Mouse (Mus musculus) limb, embryonic 10.5 days (tissue): Measurements from ENCODE around the gene Tmem242. TPM values are rescaled to one million over a fixed set of nuclear protein-coding genes. Genes with fewer than 3 reads are reported as not detected.

Experiments
- DNase-seq: peaks from one replicate; pipeline ENCODE4 v3.0.0-alpha.2; 2017; ENCODE audit warnings: low spot score
- H3K27ac ChIP-seq: fragments of 300-500 bp; sonication (generic); 2 replicates; pipeline ENCODE4 v1.5.1; 2016; ENCODE audit warnings: mild to moderate bottlenecking
- H3K27me3 ChIP-seq: fragments of 300-500 bp; sonication (generic); 2 replicates; pipeline ENCODE4 v1.6.1; 2016; ENCODE audit warnings: low read depth, mild to moderate bottlenecking; ENCODE audit not compliant: poor library complexity, severe bottlenecking
- H3K36me3 ChIP-seq: fragments of 300-500 bp; sonication (generic); 2 replicates; pipeline ENCODE4 v1.6.1; 2016; ENCODE audit warnings: mild to moderate bottlenecking, moderate library complexity
- H3K4me1 ChIP-seq: fragments of 300-500 bp; sonication (generic); 2 replicates; pipeline ENCODE4 v1.6.1; 2016
- H3K4me3 ChIP-seq: fragments of 300-500 bp; sonication (generic); 2 replicates; pipeline ENCODE4 v1.5.1; 2016; ENCODE audit warnings: mild to moderate bottlenecking, moderate library complexity
- H3K9me3 ChIP-seq: fragments of 300-500 bp; sonication (generic); replicated peaks from 2 replicates; pipeline ENCODE4 v1.6.1; 2016; ENCODE audit warnings: mild to moderate bottlenecking
- WGBS: fragments of 180-500 bp; shearing (Covaris S2); methylation state at CpG from one replicate; pipeline ENCODE4 v1.1.7; 2016; 5-methylcytosine and 5-hydroxymethylcytosine counted together
- polyA plus RNA-seq: library from polyadenylated mRNA; unstranded; fragments of >200 nt; fragmentation: Nextera tagmentation; extraction: Ambion mirVana; gene quantifications from 2 replicates; pipeline ENCODE4 v1.2.1, GENCODE M21; 2016

The Tmem242 gene
- polyA plus RNA-seq, 1 experiment from 2014 or later: 130 TPM

DNA sequence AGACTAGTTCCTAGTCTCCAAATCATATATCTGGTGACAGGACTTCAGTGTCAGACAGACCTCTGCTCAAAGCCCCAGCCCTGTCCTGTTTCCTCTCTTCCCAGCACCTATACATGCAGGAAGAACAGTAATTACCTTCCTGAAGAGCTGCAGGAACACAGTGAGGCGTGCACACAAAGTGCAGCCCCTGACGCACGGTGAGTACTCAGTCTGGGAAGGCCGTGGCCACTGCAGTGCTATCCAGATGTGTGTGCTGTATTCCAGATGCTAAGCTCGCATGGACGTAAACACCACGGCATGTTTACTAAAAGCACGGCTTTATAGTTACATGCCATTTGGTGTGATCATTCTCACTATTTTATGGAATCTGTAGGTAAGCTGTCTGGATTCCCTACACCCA lies 27.8 kb downstream of the Tmem242 start:
- no peak for DNase-seq
- Histone ChIP-seq H3K36me3 (peaks cover 31% of the 10 kb centered on the region), H3K9me3 (no peaks in the 10 kb centered on the region), H3K4me3 (no peak overlapping the region), H3K4me1 (no peaks in the 10 kb centered on the region), H3K27me3 (no peaks in the 10 kb centered on the region; the same call in 1 of the 2 replicates), H3K27ac (no peak overlapping the region)
- 97% methylated on average over 8 of the region's 8 CpGs for WGBS

GRCm38 (mm10) chr17:5411205-5411604 lies 28.9 kb downstream of the Tmem242 start:
- peaks cover 6% of the 10 kb centered on the region for H3K27me3 ChIP-seq
- H3K4me3 ChIP-seq: no peak overlapping the region
- no peaks in the 10 kb centered on the region for H3K9me3 ChIP-seq
- 94% methylated on average over 17 of the region's 17 CpGs for WGBS
- H3K4me1 ChIP-seq: 0 out of 2 replicates have a peak, but pooled peaks cover 4% of the 10 kb centered on the region
- H3K36me3 ChIP-seq: peaks cover 26% of the 10 kb centered on the region
- no peak overlapping the region for H3K27ac ChIP-seq
- no peak for DNase-seq

DNA sequence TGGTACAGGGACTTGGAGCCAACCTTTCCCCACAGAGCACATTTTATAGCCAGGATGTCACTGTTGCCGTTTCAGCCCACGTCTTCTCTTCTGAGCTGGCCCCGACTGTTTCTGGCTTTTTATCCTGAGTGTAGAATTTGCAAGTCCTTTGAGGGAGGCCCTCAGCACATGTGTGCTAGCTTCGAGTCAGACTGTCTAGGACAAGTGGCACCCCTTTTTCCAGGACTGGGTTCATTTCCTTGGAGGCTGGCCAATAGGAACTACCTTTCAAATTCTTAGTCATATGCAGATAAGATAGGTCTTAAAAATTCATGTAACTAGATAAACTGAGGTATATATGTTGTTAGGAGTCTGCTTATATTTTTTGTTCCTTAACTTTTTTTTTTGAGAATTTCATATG lies 29.7 kb downstream of the Tmem242 start:
- DNase-seq: no peak
- H3K4me3 ChIP-seq: no peak overlapping the region
- peaks cover 6% of the 10 kb centered on the region for H3K4me1 ChIP-seq
- peaks cover 9% of the 10 kb centered on the region for H3K27me3 ChIP-seq
- no peaks in the 10 kb centered on the region for H3K9me3 ChIP-seq
- WGBS: 91% methylated on average over 4 of the region's 4 CpGs
- no peak overlapping the region for H3K27ac ChIP-seq
- H3K36me3 ChIP-seq: peaks cover 26% of the 10 kb centered on the region

DNA sequence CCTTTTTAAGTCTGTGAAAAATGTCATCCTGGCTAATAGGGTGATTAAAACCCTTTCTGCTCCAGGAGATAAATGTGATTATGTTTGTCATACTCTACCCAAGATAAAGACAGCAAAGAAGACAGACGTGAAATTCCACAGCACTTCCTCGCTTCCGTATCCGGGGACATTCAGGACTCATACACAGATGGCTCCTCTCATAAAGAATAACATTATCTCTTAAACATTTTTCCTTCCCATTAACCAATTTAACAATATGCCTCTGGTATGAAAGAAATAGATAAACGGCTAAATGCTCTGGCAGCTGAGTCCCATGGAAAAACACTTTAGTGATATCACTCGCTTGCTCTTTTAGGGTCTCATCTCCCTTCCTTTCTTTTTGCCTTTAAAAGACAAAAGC lies 33.0 kb downstream of the Tmem242 start:
- no peak for DNase-seq
- no peak overlapping the region for H3K27ac ChIP-seq
- H3K4me1 ChIP-seq: peaks cover 27% of the 10 kb centered on the region
- peaks cover 33% of the 10 kb centered on the region for H3K27me3 ChIP-seq
- H3K9me3 ChIP-seq: no peaks in the 10 kb centered on the region
- peaks cover 19% of the 10 kb centered on the region for H3K36me3 ChIP-seq
- no peak overlapping the region for H3K4me3 ChIP-seq
- 90% methylated on average over 6 of the region's 6 CpGs for WGBS

DNA sequence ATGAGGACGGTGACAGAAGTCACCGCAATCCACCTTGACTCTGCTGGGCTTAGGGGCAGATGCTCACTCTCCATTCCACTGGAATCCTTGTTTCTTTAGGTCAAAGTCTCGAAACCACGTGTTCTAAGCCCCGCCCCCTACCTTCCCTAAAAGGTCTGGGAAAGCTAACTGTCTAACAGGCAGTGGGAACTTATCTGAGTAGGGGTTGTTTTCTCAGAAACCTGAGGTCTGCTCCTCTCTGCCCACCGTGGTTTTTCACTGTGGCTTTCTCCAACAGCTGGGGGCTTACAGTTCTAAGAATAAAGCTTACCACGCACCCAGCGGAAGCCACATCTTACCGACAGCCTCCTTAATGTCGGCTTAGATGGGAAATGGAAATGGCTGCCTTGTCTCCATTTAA lies 33.5 kb downstream of the Tmem242 start:
- no peaks in the 10 kb centered on the region for H3K9me3 ChIP-seq
- DNase-seq: no peak
- peaks cover 33% of the 10 kb centered on the region for H3K27me3 ChIP-seq
- H3K36me3 ChIP-seq: peaks cover 16% of the 10 kb centered on the region
- WGBS: 45% methylated on average over 10 of the region's 10 CpGs
- H3K4me1 ChIP-seq: peaks cover 31% of the 10 kb centered on the region
- H3K27ac ChIP-seq: no peak overlapping the region
- H3K4me3 ChIP-seq: no peak overlapping the region

- no peak overlapping the region for H3K4me3 ChIP-seq
- no peaks in the 10 kb centered on the region for H3K9me3 ChIP-seq
- no peak for DNase-seq
- H3K4me1 ChIP-seq: peaks cover 31% of the 10 kb centered on the region
- 82% methylated on average over 6 of the region's 6 CpGs for WGBS
- H3K27me3 ChIP-seq: peaks cover 33% of the 10 kb centered on the region
- no peak overlapping the region for H3K27ac ChIP-seq
- no peaks in the 10 kb centered on the region for H3K36me3 ChIP-seq
Measured at GRCm38 (mm10) chr17:5403885-5404284, 36.2 kb downstream of the Tmem242 start.

DNA sequence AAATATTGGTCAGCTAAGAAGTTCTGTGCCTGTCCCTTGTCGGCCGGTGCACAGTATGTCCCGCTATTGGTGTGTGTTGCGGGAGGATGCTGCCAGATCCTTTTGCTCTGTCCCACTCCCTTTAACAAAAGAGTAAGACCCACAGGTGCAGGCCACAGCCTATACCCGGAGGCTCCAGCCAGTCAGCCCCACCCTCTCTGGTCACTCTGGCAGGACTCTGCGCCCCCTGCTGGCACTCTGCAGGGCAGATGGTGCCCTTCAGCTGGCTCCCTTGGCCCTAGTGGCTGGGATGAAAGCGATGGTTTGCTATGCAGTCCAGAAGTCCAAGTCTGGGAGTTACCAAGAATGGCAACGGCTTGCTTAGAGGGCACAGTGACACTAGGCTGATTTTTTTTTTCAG lies 37.4 kb downstream of the Tmem242 start:
- Histone ChIP-seq H3K27me3 (peaks cover 38% of the 10 kb centered on the region), H3K4me3 (0 out of 2 replicates have a peak overlapping the region, but pooled peaks have one; percentile 13), H3K27ac (no peak overlapping the region), H3K9me3 (no peaks in the 10 kb centered on the region), H3K36me3 (no peaks in the 10 kb centered on the region), H3K4me1 (peaks cover 32% of the 10 kb centered on the region)
- DNase-seq: peak; percentile 87
- WGBS: 37% methylated on average over 8 of the region's 8 CpGs

DNA sequence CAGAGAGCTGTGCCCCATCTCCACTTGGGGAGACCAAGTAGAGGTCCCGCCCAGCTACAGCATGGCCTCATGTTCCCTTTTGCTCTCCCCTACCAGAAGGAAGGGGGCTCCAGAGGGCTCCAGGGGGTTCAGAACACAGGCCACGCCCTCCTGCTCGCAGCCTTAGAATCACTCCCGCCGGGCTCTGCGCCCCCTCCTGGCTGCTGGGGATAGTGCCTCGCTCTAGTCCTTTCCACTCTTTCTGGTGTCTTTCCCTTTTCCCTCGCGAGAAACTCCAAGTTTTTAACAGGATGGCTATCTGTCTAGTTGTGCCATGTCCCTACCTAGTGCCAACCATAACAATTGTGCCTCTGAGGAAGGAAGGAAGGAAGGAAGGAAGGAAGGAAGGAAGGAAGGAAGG lies 38.0 kb downstream of the Tmem242 start:
- peak; percentile 89 for DNase-seq
- Histone ChIP-seq H3K9me3 (no peaks in the 10 kb centered on the region), H3K27ac (no peak overlapping the region), H3K4me3 (0 out of 2 replicates have a peak overlapping the region, but pooled peaks have one; percentile 17), H3K36me3 (no peaks in the 10 kb centered on the region), H3K27me3 (peaks cover 38% of the 10 kb centered on the region), H3K4me1 (peaks cover 37% of the 10 kb centered on the region)
- WGBS: 7% methylated on average over 9 of the region's 9 CpGs

GRCm38 (mm10) chr17:5401288-5401687 lies 38.8 kb downstream of the Tmem242 start:
- Histone ChIP-seq H3K27ac (no peak overlapping the region), H3K4me1 (peaks cover 34% of the 10 kb centered on the region), H3K4me3 (no peak overlapping the region), H3K9me3 (no peaks in the 10 kb centered on the region), H3K36me3 (no peaks in the 10 kb centered on the region), H3K27me3 (peaks cover 39% of the 10 kb centered on the region)
- 89% methylated on average over 10 of the region's 10 CpGs for WGBS
- no peak for DNase-seq

DNA sequence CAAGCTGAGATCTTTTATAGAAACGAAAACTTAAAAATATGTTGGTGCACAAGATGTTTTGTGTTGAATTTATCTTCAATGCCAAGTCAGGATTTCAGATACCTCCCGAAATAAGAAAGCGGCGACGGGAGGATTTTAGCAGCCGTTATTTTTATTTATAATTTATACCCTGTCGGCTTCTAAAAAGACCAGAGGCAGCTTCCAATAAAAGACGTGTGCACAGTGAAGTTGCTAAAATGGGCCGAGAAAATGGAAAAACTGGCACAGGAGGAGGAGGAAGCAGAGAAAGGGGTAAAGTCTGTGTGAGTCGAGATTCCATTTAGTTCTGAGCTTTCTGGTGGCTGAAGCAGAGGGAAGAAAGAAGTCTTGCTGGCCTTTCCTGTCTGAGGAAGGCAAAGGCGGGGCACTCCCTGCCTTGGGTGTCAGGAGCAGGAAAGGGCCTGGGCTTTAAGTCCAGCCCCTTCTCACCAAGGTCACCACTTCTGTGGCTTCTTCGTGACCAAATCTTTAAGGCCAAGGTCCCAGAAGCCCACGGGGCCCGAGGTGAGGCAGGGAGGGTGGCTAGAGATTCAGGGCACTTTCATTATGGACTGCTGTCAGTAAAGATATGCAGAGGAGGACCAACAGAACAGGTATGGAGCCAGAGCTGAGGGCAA lies 39.5 kb downstream of the Tmem242 start:
- no peak overlapping the region for H3K4me3 ChIP-seq
- peaks cover 34% of the 10 kb centered on the region for H3K4me1 ChIP-seq
- no peaks in the 10 kb centered on the region for H3K36me3 ChIP-seq
- no peak for DNase-seq
- H3K9me3 ChIP-seq: no peaks in the 10 kb centered on the region
- H3K27ac ChIP-seq: no peak overlapping the region
- peaks cover 38% of the 10 kb centered on the region for H3K27me3 ChIP-seq
- 79% methylated on average over 14 of the region's 14 CpGs for WGBS

DNA sequence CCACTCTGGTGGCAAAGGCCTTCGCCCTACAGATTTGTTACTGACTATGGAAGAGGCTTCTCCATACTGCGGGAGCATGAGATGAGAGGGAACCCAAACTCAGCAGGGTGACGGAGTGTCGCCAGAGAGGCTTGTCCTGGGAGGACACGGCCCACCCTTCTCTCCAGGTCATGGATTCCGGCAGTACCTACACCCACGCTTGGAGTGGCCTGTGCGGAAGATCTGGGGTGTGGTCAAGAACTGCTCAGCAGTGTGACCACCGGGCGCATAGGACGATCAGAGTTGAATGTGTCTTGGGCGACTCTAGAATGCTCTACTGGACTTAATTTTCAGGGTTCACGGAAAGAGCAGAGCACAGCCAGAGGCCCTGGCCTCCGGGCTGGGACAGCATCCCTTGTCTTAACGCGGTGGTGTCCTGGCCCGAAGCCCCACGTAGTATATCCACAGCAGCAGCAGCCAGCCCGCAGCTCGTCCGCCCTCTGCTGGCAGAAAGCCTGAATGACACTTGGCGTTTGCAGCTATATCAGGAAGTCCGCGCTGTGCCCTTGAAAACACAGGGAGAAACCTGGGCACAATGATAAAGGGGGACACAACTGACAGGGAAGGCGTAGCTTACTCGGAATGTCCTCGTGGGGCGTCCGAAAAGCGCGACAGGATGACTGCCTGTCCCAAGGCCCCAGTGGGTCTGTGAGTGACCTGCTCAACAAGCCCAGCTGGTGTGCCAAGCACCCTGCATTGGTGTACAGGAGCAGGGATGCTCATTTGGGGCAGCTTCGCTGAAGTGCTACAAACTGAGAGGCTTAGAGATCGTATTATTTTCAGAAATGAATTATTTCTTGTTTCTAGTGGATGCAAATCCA lies 42.7 kb downstream of the Tmem242 start:
- H3K9me3 ChIP-seq: no peaks in the 10 kb centered on the region
- no peak overlapping the region for H3K4me3 ChIP-seq
- no peaks in the 10 kb centered on the region for H3K36me3 ChIP-seq
- peaks cover 14% of the 10 kb centered on the region; the same call in 1 of the 2 replicates for H3K4me1 ChIP-seq
- no peak overlapping the region for H3K27ac ChIP-seq
- WGBS: 33% methylated on average over 33 of the region's 33 CpGs
- H3K27me3 ChIP-seq: peaks cover 11% of the 10 kb centered on the region
- DNase-seq: peak; percentile 92

DNA sequence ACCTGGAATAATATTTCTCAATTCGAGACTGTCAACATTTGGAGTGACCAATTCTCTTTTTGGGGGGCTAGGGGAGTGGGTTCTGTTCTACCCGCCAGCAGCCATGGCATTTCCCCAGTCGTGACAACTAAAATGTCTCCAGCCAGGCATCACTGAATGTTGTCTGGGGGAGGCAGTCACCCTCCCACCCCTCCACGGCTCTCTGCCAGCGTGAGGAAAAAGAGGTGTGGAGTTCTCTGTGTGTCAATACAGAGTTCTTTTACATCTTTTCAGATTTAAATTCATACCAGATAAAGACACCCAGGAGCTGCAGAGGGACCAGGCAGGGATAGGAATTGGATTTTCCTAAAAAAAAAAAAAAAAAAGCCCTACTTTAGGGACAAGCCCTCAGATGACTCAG lies 43.8 kb downstream of the Tmem242 start:
- DNase-seq: no peak
- no peaks in the 10 kb centered on the region for H3K9me3 ChIP-seq
- H3K36me3 ChIP-seq: no peaks in the 10 kb centered on the region
- H3K4me1 ChIP-seq: peaks cover 7% of the 10 kb centered on the region; the same call in 1 of the 2 replicates
- no peak overlapping the region for H3K27ac ChIP-seq
- WGBS: 82% methylated on average over 5 of the region's 5 CpGs
- H3K27me3 ChIP-seq: peaks cover 11% of the 10 kb centered on the region
- no peak overlapping the region for H3K4me3 ChIP-seq
